Mouse (Mus musculus) midbrain, embryonic 11.5 days (tissue): Measurements from ENCODE around the gene Tbl1xr1. TPM values are rescaled to one million over a fixed set of nuclear protein-coding genes. Genes with fewer than 3 reads are reported as not detected.

Experiments used
- ATAC-seq: fragments of 200-750 bp; cut with Nextera tagmentation; 2 replicates; pipeline ENCODE4 v1.8.0; 2017; ENCODE audit warnings: moderate TSS enrichment, moderate library complexity; ENCODE audit not compliant: low FRiP score
- DNase-seq: peaks from one replicate; pipeline ENCODE4 v3.0.0; 2015; ENCODE audit warnings: low spot score; ENCODE audit errors: missing footprints
- H3K27ac ChIP-seq: fragments of 300-500 bp; sonication (generic); 2 replicates; pipeline ENCODE4 v1.5.1; 2014; ENCODE audit warnings: low read depth, low read length
- H3K27me3 ChIP-seq: fragments of 300-500 bp; sonication (generic); 2 replicates; pipeline ENCODE4 v1.6.1; 2014; ENCODE audit warnings: mild to moderate bottlenecking, low read length, moderate library complexity, mixed read lengths; ENCODE audit not compliant: control insufficient read depth, insufficient read depth
- H3K36me3 ChIP-seq: fragments of 300-500 bp; sonication (generic); 2 replicates; pipeline ENCODE4 v1.6.1; 2014; ENCODE audit warnings: mild to moderate bottlenecking, low read length, moderate library complexity, mixed read lengths; ENCODE audit not compliant: control insufficient read depth, insufficient read depth
- H3K4me1 ChIP-seq: fragments of 300-500 bp; sonication (generic); 2 replicates; pipeline ENCODE4 v1.6.1; 2014; ENCODE audit warnings: low read length; ENCODE audit not compliant: control insufficient read depth, insufficient read depth
- H3K4me2 ChIP-seq: fragments of 300-500 bp; sonication (generic); 2 replicates; pipeline ENCODE4 v1.6.1; 2014; ENCODE audit warnings: mild to moderate bottlenecking, moderate library complexity
- H3K4me3 ChIP-seq: fragments of 300-500 bp; sonication (generic); 2 replicates; pipeline ENCODE4 v1.5.1; 2014; ENCODE audit warnings: low read depth, low read length
- H3K9ac ChIP-seq: fragments of 300-500 bp; sonication (generic); 2 replicates; pipeline ENCODE4 v1.6.1; 2014; ENCODE audit warnings: low read length
- H3K9me3 ChIP-seq: fragments of 300-500 bp; sonication (generic); 2 replicates; pipeline ENCODE4 v1.6.1; 2016; ENCODE audit warnings: low read length; ENCODE audit not compliant: control insufficient read depth
- WGBS: fragments of 180-500 bp; shearing (Covaris S2); extraction: QIAGEN DNeasy Blood & Tissue Kit; methylation state at CpG from one replicate; pipeline ENCODE4 v1.1.7; 2014; 5-methylcytosine and 5-hydroxymethylcytosine counted together
- polyA plus RNA-seq: library from polyadenylated mRNA; unstranded; fragments of >200 nt; fragmentation: Nextera tagmentation; extraction: Ambion mirVana; gene quantifications from 2 replicates; pipeline ENCODE4 v1.2.1, GENCODE M21; 2014

Gene Tbl1xr1
- polyA plus RNA-seq, 1 experiment from 2014 or later: 24.2 TPM

DNA sequence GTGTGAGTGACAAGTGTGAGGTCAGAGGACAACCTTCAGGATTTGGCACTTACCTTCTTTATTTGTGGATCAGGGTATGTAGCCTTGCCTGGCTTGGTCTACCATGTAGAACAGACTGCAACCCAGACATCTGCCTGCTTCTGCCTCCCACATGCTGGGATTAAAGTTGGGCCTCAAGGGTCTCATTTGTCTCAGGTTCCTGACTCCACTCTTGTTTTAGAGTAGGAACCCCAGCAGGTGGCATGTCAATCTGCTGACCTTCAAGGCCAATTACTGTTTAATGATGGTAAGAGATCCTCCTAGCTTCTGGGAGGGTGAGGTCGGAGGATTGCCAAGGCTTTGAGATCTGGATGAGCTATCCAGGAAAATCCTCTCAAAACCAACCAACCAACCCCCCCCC lies 2.5 kb upstream of the Tbl1xr1 start:
- Histone ChIP-seq H3K27me3 (no peaks in the 10 kb centered on the region), H3K4me1 (peaks cover 17% of the 10 kb centered on the region), H3K4me3 (no peak overlapping the region), H3K27ac (no peak overlapping the region), H3K36me3 (no peaks in the 10 kb centered on the region), H3K4me2 (no peak overlapping the region), H3K9me3 (no peaks in the 10 kb centered on the region), H3K9ac (no peak overlapping the region)
- no peak for ATAC-seq
- WGBS: 64% methylated on average over 1 of the region's 1 CpGs
- no peak for DNase-seq

DNA sequence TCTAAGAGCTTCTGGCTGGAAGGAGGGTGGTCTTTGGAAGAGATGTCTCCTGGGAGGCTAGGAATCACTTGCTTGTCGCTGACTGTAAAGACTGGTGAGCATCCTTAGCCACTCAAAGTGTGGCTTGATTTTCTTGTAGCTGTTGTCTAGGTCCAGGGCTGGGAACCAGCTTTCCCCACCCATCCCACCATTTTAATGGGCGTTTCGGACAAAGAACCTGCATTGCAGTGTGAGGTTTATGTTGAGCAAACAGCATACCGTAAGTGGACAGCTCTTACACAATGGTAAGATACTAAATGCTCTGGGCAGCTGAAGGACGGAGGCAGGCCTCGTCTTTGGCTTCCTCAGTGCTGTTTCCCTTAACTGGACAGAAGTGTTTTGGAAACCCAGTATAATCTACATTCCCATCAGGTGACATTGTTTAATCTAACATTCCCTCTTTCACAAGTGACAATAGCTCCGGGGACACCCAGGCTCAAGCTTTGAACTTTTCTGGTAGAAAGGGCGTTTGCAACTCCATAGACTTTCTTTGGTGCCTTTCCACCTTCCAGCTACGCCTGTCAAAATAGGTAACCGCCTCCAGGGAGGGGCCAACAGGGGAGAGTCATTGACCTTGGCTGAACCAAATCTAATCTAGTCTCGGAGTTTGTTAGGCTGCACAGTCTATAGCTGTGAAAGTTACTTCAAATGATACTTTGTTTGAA lies 1.7 kb upstream of the Tbl1xr1 start:
- Histone ChIP-seq H3K27me3 (no peaks in the 10 kb centered on the region), H3K9ac (no peak overlapping the region; the same call in 1 of the 2 replicates), H3K4me3 (peak overlapping the region; percentile 93), H3K9me3 (no peaks in the 10 kb centered on the region), H3K27ac (no peak overlapping the region), H3K4me1 (peaks cover 21% of the 10 kb centered on the region), H3K4me2 (peak overlapping the region; percentile 62), H3K36me3 (no peaks in the 10 kb centered on the region)
- DNase-seq: peak; percentile 92
- 27% methylated on average over 11 of the region's 11 CpGs for WGBS
- ATAC-seq: no peak

DNA sequence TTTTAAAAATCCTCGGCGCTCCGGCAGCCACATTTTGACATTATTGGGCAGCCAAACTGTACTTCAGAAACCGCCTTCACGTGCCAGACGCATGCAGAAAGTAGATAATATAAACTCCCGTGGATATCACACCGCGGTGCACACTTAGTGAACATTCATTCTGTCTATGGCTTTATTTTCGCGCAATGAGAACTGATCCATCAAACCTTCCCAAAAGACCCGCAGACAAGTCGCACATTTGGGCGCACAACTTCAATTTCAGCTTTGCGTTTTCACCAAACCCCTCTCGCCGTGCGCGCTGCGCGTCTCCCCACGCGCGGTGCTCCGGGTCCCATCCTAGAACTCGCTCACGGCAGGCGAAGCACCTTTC lies 950 bp upstream of the Tbl1xr1 start:
- H3K9ac ChIP-seq: peak overlapping the region; percentile 69
- ATAC-seq (0 out of 2 replicates have a peak, but pooled peaks have one; percentile 0), DNase-seq (no peak)
- H3K36me3 ChIP-seq: no peaks in the 10 kb centered on the region
- H3K27ac ChIP-seq: peak overlapping the region; percentile 89
- no peaks in the 10 kb centered on the region for H3K27me3 ChIP-seq
- peak overlapping the region; percentile 93 for H3K4me3 ChIP-seq
- no peaks in the 10 kb centered on the region for H3K9me3 ChIP-seq
- H3K4me1 ChIP-seq: peaks cover 21% of the 10 kb centered on the region
- 0% methylated on average over 28 of the region's 28 CpGs for WGBS
- H3K4me2 ChIP-seq: peak overlapping the region; percentile 62

DNA sequence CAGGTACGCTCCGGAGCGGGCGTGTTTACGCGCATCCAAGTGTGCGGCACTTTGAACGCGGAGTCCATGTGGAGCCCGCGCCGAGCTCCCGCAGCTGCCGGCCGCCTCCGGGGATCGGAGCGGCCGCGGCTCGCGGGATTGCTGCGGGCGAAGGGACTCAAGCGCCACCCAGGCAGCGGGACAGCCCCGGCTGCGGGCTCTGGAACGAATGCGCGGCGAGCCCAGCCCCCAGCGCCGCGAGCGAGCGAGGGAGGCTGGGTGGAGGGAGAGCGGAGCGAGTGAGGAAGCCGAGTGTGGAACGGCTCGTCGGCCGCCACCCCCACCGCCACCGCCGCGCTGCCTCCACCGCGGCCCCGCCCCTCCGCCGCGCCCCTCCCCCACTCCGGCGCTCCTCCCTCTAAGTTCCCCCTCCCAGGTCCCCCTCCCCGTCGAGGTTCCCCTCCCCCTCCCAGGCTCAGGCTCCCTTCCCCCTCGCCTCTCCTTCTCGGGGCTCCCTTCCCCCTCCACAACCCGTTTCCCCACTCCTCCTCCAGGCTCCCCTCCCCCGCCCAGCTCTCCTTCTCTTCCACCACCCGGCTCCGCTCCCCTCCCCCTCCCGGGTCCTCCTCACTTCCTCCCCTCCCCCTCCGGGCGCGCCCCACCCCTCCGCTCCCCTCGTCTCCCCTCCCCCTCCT lies 428 bp upstream of the Tbl1xr1 start:
- H3K4me3 ChIP-seq: peak overlapping the region; percentile 93
- H3K4me1 ChIP-seq: peaks cover 21% of the 10 kb centered on the region
- H3K36me3 ChIP-seq: no peaks in the 10 kb centered on the region
- H3K9me3 ChIP-seq: no peaks in the 10 kb centered on the region
- H3K27me3 ChIP-seq: no peaks in the 10 kb centered on the region
- H3K27ac ChIP-seq: peak overlapping the region; percentile 89
- ATAC-seq (peak; percentile 87), DNase-seq (peak; percentile 99)
- peak overlapping the region; percentile 69 for H3K9ac ChIP-seq
- under 1% methylated on average over 32 of the region's 70 CpGs for WGBS
- peak overlapping the region; percentile 62 for H3K4me2 ChIP-seq

DNA sequence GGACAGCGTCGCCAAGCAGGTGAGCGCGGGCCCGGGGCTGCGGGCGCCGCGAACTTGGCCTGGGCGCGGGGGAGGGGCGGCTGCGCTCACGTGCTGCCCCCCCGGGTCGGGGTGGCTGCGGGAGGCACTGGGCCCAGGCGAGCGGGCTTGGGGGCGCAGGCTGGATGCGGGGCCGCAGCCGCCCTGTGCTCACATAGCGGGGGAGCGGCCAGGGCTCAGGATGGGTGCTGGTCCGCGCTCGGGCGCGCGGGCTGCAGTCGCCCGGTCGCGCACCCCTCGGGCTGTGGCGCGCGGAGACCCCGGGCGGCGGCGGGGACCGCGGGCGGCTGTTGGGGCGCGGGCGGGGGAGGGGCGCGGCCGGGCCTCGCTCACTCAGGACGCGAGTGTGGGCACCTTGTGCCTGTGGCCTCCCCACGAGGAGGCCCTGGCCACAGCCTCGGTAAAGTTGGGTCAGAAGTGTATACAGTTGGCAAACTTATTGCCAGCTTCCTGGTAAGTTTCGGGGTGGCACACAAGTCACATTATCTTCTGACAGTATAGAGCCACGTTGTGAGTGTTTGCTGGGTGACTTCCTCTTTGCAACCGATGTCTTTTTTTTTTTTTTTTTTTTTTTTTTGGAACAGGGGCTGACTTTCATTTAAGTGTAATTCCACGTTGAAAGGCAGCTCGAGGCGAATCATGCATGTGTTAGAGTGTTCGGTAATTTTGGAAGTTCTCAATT lies 644 bp downstream of the Tbl1xr1 start:
- peaks cover 24% of the 10 kb centered on the region for H3K4me1 ChIP-seq
- H3K9ac ChIP-seq: peak overlapping the region; percentile 95
- peak overlapping the region; percentile 64 for H3K4me2 ChIP-seq
- H3K9me3 ChIP-seq: no peaks in the 10 kb centered on the region
- peak overlapping the region; percentile 93 for H3K4me3 ChIP-seq
- DNase-seq: peak; percentile 93
- peak; percentile 78 for ATAC-seq
- WGBS: 1% methylated on average over 53 of the region's 64 CpGs
- H3K27ac ChIP-seq: peak overlapping the region; percentile 94
- no peaks in the 10 kb centered on the region for H3K27me3 ChIP-seq
- H3K36me3 ChIP-seq: no peaks in the 10 kb centered on the region

DNA sequence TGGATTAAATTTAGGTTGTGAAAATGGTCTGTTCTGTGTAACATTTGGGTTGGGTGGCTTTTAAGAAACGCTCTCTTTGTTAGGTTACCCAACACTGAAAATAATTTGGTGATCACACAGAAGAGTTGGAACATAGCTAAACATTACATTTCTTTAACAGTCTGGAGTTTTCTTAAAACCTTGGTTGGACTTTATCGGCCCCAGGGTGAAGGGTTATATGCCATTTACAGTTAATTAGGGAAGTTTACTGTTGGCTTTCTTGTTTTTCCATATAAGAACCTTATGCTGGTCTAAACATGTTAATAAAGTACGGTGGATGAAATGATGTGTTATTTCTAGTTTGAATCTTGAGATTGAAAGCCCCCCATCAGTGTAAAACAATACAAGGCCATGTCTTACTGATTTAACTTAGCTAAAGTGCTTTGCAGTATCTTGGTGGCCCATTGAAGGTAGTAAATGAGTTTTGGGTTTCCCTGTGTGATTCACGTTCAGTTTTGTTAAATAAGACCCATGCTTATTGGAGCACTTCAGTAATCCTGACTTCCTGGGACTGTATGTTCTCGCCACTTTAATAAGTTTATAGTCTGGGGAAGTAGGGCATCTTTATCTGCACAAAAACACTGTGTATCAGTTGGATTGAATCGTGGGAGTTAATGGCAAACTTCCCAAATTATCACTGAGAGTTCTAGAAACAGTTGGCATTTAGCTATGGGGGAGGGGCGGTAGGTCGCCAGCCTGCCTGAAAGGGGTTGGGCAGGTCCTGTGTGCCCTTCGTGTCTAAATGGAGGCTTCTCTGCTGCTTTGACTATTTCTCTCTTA lies 1.4 kb downstream of the Tbl1xr1 start:
- 2% methylated on average over 9 of the region's 9 CpGs for WGBS
- Histone ChIP-seq H3K4me3 (peak overlapping the region; percentile 93), H3K36me3 (no peaks in the 10 kb centered on the region), H3K4me2 (peak overlapping the region; percentile 64), H3K9me3 (no peaks in the 10 kb centered on the region), H3K27me3 (no peaks in the 10 kb centered on the region), H3K27ac (no peak overlapping the region), H3K9ac (peak overlapping the region; percentile 95), H3K4me1 (peaks cover 24% of the 10 kb centered on the region)
- no peak for ATAC-seq
- DNase-seq: peak; percentile 92

DNA sequence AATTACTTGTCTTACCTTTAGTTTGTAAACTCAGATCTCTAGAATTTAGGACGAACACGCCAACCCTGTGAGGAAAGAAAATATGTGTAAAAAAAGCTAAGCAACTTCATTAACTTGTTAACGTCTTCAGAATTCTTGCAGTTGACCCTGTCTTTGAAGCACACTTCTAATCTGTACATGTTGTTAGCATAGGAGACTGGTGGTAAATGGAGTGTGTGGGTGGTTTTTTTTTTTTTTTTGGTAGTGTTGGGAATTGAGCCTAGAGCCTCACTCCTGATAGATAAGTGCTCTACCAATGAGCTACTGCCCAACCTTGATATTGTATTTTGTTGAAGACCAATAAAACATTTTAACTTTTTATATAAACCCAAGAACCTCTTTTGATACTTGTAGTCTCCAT lies 2.1 kb downstream of the Tbl1xr1 start:
- H3K27me3 ChIP-seq: no peaks in the 10 kb centered on the region
- no peak overlapping the region for H3K27ac ChIP-seq
- H3K4me3 ChIP-seq: peak overlapping the region; percentile 93
- DNase-seq: no peak
- ATAC-seq: no peak
- peak overlapping the region; percentile 64 for H3K4me2 ChIP-seq
- no peak overlapping the region; the same call in 1 of the 2 replicates for H3K9ac ChIP-seq
- H3K9me3 ChIP-seq: no peaks in the 10 kb centered on the region
- H3K36me3 ChIP-seq: no peaks in the 10 kb centered on the region
- 51% methylated on average over 3 of the region's 3 CpGs for WGBS
- H3K4me1 ChIP-seq: peaks cover 24% of the 10 kb centered on the region

DNA sequence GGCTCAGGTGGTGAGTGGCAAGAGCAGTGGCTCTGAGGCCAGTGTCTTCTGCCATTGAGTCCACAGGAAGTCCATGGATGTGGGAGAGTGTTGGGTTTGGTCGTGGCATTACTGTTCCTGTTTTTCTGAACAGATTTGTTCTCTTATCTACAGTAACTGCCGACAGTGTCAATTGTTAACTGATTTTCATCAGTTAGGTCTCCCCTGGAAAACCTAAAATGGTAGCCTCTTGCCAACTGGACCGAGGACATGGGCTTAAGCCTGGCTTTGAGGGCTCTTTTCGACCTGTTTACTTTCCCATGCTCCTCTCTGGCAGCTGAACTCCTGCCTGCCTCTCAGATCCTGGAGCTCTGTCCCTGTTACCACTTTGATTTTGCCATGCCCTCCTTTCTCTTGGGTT lies 5.4 kb downstream of the Tbl1xr1 start:
- H3K4me1 ChIP-seq: peaks cover 15% of the 10 kb centered on the region
- H3K27ac ChIP-seq: no peak overlapping the region
- H3K4me3 ChIP-seq: no peak overlapping the region
- DNase-seq (no peak), ATAC-seq (no peak)
- H3K9ac ChIP-seq: no peak overlapping the region
- WGBS: 93% methylated on average over 4 of the region's 4 CpGs
- H3K4me2 ChIP-seq: no peak overlapping the region
- H3K9me3 ChIP-seq: no peaks in the 10 kb centered on the region
- no peaks in the 10 kb centered on the region for H3K36me3 ChIP-seq
- H3K27me3 ChIP-seq: no peaks in the 10 kb centered on the region
